Mouse (Mus musculus): Measurements from ENCODE around the gene Galnt11.

- no peak for TF ChIP-seq CTCF (IDR thresholded peaks at IDR 0.05; ENCODE audit: control insufficient read depth, insufficient read depth, insufficient read length)
- no peak for TF ChIP-seq MYOG (IDR thresholded peaks at IDR 0.05; ENCODE audit: control insufficient read depth, extremely low read depth, insufficient read length)
- TF ChIP-seq MAX (IDR thresholded peaks at IDR 0.05) = no peak
- no peak for TF ChIP-seq USF1 (IDR thresholded peaks at IDR 0.05; ENCODE audit: low read depth)
Observed at GRCm38 (mm10) chr5:25283988-25284387, 62.3 kb downstream of the Galnt11 start.

All from C2C12 (cell line).